Mouse (Mus musculus) limb, embryonic 11.5 days (tissue): Measurements from ENCODE around the gene Kif4. TPM values are rescaled to one million over a fixed set of nuclear protein-coding genes. Genes with fewer than 3 reads are reported as not detected.

Source experiments
- ATAC-seq: fragments of 200-750 bp; cut with Nextera tagmentation; 2 replicates; pipeline ENCODE4 v1.8.0; 2017; ENCODE audit warnings: low read depth; ENCODE audit not compliant: insufficient number of reproducible peaks, low FRiP score, low TSS enrichment
- DNase-seq: peaks from one replicate; pipeline ENCODE4 v3.0.0-alpha.2; 2015; ENCODE audit warnings: low spot score
- H3K27ac ChIP-seq: fragments of 300-500 bp; sonication (generic); replicated peaks from 2 replicates; pipeline ENCODE4 v1.5.1; 2014; ENCODE audit warnings: low read depth, mild to moderate bottlenecking, low read length
- H3K27me3 ChIP-seq: fragments of 300-500 bp; sonication (generic); 2 replicates; pipeline ENCODE4 v1.6.1; 2014; ENCODE audit warnings: mild to moderate bottlenecking, low read length, mixed read lengths; ENCODE audit not compliant: control insufficient read depth, insufficient read depth
- H3K36me3 ChIP-seq: fragments of 300-500 bp; sonication (generic); 2 replicates; pipeline ENCODE4 v1.6.1; 2014; ENCODE audit warnings: mild to moderate bottlenecking, low read length, moderate library complexity, mixed read lengths; ENCODE audit not compliant: control insufficient read depth, insufficient read depth
- H3K4me1 ChIP-seq: fragments of 300-500 bp; sonication (generic); 2 replicates; pipeline ENCODE4 v1.6.1; 2014; ENCODE audit warnings: low read length, mixed read lengths; ENCODE audit not compliant: control insufficient read depth, insufficient read depth
- H3K4me2 ChIP-seq: fragments of 300-500 bp; sonication (generic); 2 replicates; pipeline ENCODE4 v1.6.1; 2014; ENCODE audit warnings: low read depth, mild to moderate bottlenecking, moderate library complexity; ENCODE audit not compliant: severe bottlenecking
- H3K4me3 ChIP-seq: fragments of 300-500 bp; sonication (generic); 2 replicates; pipeline ENCODE4 v1.5.1; 2014; ENCODE audit warnings: low read depth, low read length
- H3K9ac ChIP-seq: fragments of 300-500 bp; sonication (generic); 2 replicates; pipeline ENCODE4 v1.6.1; 2014; ENCODE audit warnings: mild to moderate bottlenecking, low read length
- H3K9me3 ChIP-seq: fragments of 300-500 bp; sonication (generic); 2 replicates; pipeline ENCODE4 v1.6.1; 2016; ENCODE audit warnings: low read length; ENCODE audit not compliant: control insufficient read depth
- WGBS: fragments of 180-500 bp; shearing (Covaris S2); extraction: QIAGEN DNeasy Blood & Tissue Kit; methylation state at CpG from one replicate; pipeline ENCODE4 v1.1.7; 2014; 5-methylcytosine and 5-hydroxymethylcytosine counted together
- polyA plus RNA-seq: library from polyadenylated mRNA; unstranded; fragments of >200 nt; fragmentation: Nextera tagmentation; extraction: Ambion mirVana; gene quantifications from 2 replicates; pipeline ENCODE4 v1.2.1, GENCODE M21; 2014

Gene Kif4
- polyA plus RNA-seq, 1 experiment from 2014 or later, result 48.2 TPM

DNA sequence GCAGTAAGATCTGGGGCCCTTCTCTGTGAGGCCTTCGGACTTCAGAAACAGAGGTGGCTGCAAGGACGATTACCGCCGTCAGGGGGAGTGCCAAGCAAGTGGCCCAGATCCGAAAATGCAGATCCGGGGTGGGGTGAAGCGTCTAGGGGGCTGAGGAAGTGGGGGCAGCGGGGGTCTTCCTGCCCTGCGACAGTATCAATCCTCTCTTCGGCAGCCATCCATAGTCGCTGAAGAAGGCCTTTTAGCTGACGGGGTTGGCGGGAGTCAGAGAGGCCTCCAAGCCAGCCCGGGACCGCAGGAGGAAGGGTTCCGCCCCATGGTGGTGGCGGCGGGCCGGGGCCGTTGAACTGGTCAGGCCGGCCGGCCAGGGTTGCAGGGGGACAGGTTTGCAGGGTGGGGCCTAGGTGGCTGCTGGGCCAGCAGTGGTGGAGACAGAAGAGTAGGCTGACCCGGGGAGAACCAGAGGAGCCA lies 148.8 kb downstream of the Kif4 start:
- 27% methylated on average over 22 of the region's 23 CpGs for WGBS

DNA sequence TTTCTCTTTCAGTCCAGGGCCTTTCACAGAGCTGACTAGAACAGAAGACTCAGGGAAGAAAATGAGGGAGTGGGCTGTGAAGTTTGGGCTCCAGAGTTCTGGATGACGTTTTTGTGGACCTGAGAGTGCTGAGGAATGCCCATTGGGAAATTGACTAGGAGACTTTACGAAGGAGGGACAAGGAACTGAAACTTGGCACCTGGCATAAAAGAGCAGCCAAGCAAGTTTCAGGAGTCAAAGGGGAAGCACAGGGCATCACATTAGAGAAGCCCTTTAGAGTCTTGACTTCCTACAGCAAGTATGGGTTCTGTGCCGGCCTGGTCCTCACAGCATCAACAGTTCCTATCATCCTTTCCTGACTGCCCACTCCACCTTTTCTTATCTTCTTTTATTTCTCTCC lies 149.9 kb downstream of the Kif4 start:
- H3K9me3 ChIP-seq, result no peaks in the 10 kb centered on the region

More for the DNA sequence above, 148.8 kb downstream of the Kif4 start:
- H3K36me3 ChIP-seq, result no peaks in the 10 kb centered on the region
- H3K9me3 ChIP-seq, result no peaks in the 10 kb centered on the region
- H3K27me3 ChIP-seq, result peaks cover 3% of the 10 kb centered on the region; the same call in 1 of the 2 replicates
- H3K4me1 ChIP-seq, result no peaks in the 10 kb centered on the region
- H3K4me2 ChIP-seq, result peak overlapping the region; percentile 46
- H3K4me3 ChIP-seq, result peak overlapping the region; percentile 30
- peak; percentile 74 for DNase-seq
- H3K27ac ChIP-seq, result no peak overlapping the region
- no peak for ATAC-seq
- peak overlapping the region; percentile 70 for H3K9ac ChIP-seq

DNA sequence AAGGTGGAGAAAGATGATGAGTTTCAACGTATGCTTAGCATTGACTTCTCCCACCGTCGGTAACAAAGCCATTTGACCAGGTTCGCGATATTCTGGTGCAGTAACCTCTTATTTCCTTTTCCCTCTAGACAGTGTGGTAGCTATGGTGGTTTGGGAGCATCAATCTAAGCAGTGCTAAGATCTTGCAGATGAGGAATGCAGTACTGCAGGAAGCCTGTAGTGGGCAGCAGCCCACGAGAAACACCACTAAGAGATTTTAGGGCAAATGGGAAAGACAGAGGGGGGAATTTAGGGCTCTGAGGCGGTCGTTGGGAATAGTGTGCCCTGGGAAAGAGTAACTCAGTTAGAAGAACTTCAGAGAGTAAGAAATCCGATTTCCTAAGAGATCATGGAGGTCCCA lies 151.0 kb downstream of the Kif4 start:
- DNase-seq (peak; percentile 65), ATAC-seq (peak; percentile 45; the same call in 1 of the 2 replicates)
- H3K36me3 ChIP-seq, result no peaks in the 10 kb centered on the region
- 22% methylated on average over 9 of the region's 9 CpGs for WGBS
- peaks cover 3% of the 10 kb centered on the region; the same call in 1 of the 2 replicates for H3K27me3 ChIP-seq
- H3K4me2 ChIP-seq, result peak overlapping the region; percentile 55; the same call in 1 of the 2 replicates
- H3K4me1 ChIP-seq, result no peaks in the 10 kb centered on the region
- no peak overlapping the region for H3K9ac ChIP-seq
- no peaks in the 10 kb centered on the region for H3K9me3 ChIP-seq
- no peak overlapping the region for H3K27ac ChIP-seq
- peak overlapping the region; percentile 57; the same call in 1 of the 2 replicates for H3K4me3 ChIP-seq

More for the DNA sequence above, 149.9 kb downstream of the Kif4 start:
- H3K4me1 ChIP-seq, result no peaks in the 10 kb centered on the region
- 85% methylated on average over 3 of the region's 3 CpGs for WGBS
- no peak overlapping the region for H3K4me2 ChIP-seq
- no peak overlapping the region for H3K9ac ChIP-seq
- no peak for ATAC-seq
- H3K27ac ChIP-seq, result no peak overlapping the region
- H3K36me3 ChIP-seq, result no peaks in the 10 kb centered on the region
- H3K4me3 ChIP-seq, result no peak overlapping the region
- peaks cover 3% of the 10 kb centered on the region; the same call in 1 of the 2 replicates for H3K27me3 ChIP-seq
- no peak for DNase-seq

Other genes starting within 250 kb of the Kif4 start
- gene Otud6a, start 196.7 kb upstream of the Kif4 start, polyA plus RNA-seq, result not detected in 2 replicates
- gene Awat2, start 183.0 kb upstream of the Kif4 start, polyA plus RNA-seq, result 0.41 and 1.0 TPM in 2 replicates
- gene Igbp1, start 131.4 kb upstream of the Kif4 start, polyA plus RNA-seq, result 44.2 and 47.3 TPM in 2 replicates
- not detected in 2 replicates for gene Dgat2l6, start 100.9 kb upstream of the Kif4 start, polyA plus RNA-seq
- gene Awat1, start 53.5 kb upstream of the Kif4 start, polyA plus RNA-seq, result not detected in 2 replicates
- not detected in 2 replicates for gene P2ry4, start 30.9 kb upstream of the Kif4 start, polyA plus RNA-seq
- gene Arr3, start 20.2 kb upstream of the Kif4 start, polyA plus RNA-seq, result not detected in 2 replicates
- 116 and 118 TPM in 2 replicates for gene Pdzd11, start 831 bp downstream of the Kif4 start, polyA plus RNA-seq
- 1.3 and 1.6 TPM in 2 replicates for gene Gdpd2, start 104.1 kb downstream of the Kif4 start, polyA plus RNA-seq
- 6.0 and 11.4 TPM in 2 replicates for gene Dlg3, start 142.0 kb downstream of the Kif4 start, polyA plus RNA-seq